Mouse (Mus musculus) embryonic facial prominence, embryonic 15.5 days (tissue): Measurements from ENCODE around the gene H3f3b. TPM values are rescaled to one million over a fixed set of nuclear protein-coding genes. Genes with fewer than 3 reads are reported as not detected.

ENCODE experiments used
- ATAC-seq: fragments of 200-750 bp; cut with Nextera tagmentation; 2 replicates; pipeline ENCODE4 v1.8.0; 2017; ENCODE audit warnings: low read depth, moderate TSS enrichment; ENCODE audit not compliant: insufficient number of reproducible peaks, low FRiP score, low TSS enrichment
- H3K27ac ChIP-seq: fragments of 300-500 bp; sonication (generic); replicated peaks from 2 replicates; pipeline ENCODE4 v1.5.1; 2015; ENCODE audit warnings: mild to moderate bottlenecking, inconsistent platforms
- H3K27me3 ChIP-seq: fragments of 300-500 bp; sonication (generic); 2 replicates; pipeline ENCODE4 v1.6.1; 2015; ENCODE audit warnings: inconsistent platforms
- H3K36me3 ChIP-seq: fragments of 300-500 bp; sonication (generic); 2 replicates; pipeline ENCODE4 v1.6.1; 2015; ENCODE audit warnings: mild to moderate bottlenecking, inconsistent platforms
- H3K4me1 ChIP-seq: fragments of 300-500 bp; sonication (generic); 2 replicates; pipeline ENCODE4 v1.6.1; 2015; ENCODE audit warnings: inconsistent platforms
- H3K4me2 ChIP-seq: fragments of 300-500 bp; sonication (generic); replicated peaks from 2 replicates; pipeline ENCODE4 v1.6.1; 2015; ENCODE audit warnings: mild to moderate bottlenecking, inconsistent platforms
- H3K4me3 ChIP-seq: fragments of 300-500 bp; sonication (generic); replicated peaks from 2 replicates; pipeline ENCODE4 v1.5.1; 2015; ENCODE audit warnings: mild to moderate bottlenecking, inconsistent platforms
- H3K9ac ChIP-seq: fragments of 300-500 bp; sonication (generic); 2 replicates; pipeline ENCODE4 v1.6.1; 2015; ENCODE audit warnings: inconsistent platforms
- H3K9me3 ChIP-seq: fragments of 300-500 bp; sonication (generic); replicated peaks from 2 replicates; pipeline ENCODE4 v1.6.1; 2016; ENCODE audit warnings: inconsistent platforms
- WGBS: fragments of 180-500 bp; shearing (Covaris S2); methylation state at CpG from one replicate; pipeline ENCODE4 v1.1.7; 2015; 5-methylcytosine and 5-hydroxymethylcytosine counted together
- polyA plus RNA-seq: library from polyadenylated mRNA; unstranded; fragments of >200 nt; fragmentation: Nextera tagmentation; extraction: Ambion mirVana; gene quantifications from 2 replicates; pipeline ENCODE4 v1.2.1, GENCODE M21; 2015

Gene H3f3b
- polyA plus RNA-seq, 1 experiment from 2014 or later, result 1,738 TPM

DNA sequence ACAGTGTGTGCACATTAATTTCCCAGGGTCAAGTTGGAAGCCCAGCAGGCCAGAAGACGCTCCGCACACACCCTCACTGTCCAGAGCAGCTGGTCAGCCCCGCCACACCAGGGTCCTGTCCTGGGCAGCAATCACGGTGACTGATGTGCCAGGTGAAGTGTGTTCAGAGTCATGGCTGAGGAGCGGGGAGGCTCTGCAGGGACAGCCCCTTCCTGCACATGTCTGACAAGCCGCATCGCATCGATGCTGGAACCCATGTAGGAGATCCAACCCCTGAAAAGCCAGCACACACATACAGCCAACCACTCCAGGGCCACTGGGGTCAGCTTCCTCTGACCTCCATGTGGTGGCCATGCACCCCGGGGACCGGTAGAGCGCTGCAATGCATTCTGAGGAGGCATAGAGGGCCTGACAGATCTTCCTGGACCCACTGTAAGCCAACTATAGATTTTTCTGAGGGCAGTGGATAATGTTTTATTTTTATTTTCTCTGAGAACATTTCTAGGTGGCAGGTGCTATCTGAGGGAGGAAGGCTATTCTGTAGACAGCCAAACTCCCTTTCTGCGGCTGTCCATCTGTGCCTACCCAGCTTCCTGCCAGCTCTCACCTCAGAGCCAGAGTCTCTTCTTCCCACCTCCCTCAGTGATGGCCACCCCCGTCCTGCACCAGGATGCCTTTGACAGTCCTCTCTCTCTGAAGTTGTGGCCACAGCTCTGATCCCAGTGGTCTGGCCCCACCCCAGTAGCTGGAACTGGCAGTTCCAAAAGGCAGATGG, 34.1 kb upstream of the H3f3b start:
- Histone ChIP-seq H3K27ac (no peak overlapping the region), H3K9me3 (no peaks in the 10 kb centered on the region), H3K4me2 (no peak overlapping the region), H3K27me3 (no peaks in the 10 kb centered on the region), H3K36me3 (peaks cover 53% of the 10 kb centered on the region), H3K4me1 (0 out of 2 replicates have a peak, but pooled peaks cover 5% of the 10 kb centered on the region), H3K4me3 (no peak overlapping the region), H3K9ac (no peak overlapping the region)
- no peak for ATAC-seq
- WGBS, result 89% methylated on average over 13 of the region's 13 CpGs

DNA sequence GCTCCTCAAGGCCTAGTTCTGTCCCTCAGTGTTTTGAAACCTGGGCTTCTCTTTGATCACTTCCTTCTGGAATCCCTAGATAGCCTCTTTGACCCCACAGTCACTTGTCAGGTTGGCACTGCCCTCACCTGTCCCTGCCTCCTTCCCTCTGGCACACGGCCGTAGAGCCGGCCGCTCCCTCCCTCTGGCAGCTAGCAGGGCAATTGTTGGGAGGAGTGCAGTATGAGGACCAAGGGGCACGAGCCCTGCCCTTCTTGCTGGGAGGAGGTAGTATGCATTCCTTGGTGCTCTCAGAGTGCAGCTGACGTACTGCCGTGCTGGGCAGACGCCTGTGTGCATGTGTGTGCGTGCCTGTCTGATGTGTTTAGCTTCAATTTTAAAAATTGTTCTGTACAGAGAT, 32.8 kb upstream of the H3f3b start:
- WGBS, result 79% methylated on average over 9 of the region's 9 CpGs
- Histone ChIP-seq H3K4me1 (0 out of 2 replicates have a peak, but pooled peaks cover 5% of the 10 kb centered on the region), H3K27ac (0 out of 2 replicates have a peak overlapping the region, but pooled peaks have one; percentile 2), H3K27me3 (no peaks in the 10 kb centered on the region), H3K9me3 (no peaks in the 10 kb centered on the region), H3K4me3 (no peak overlapping the region), H3K36me3 (peaks cover 64% of the 10 kb centered on the region), H3K4me2 (no peak overlapping the region), H3K9ac (no peak overlapping the region)
- ATAC-seq, result no peak

DNA sequence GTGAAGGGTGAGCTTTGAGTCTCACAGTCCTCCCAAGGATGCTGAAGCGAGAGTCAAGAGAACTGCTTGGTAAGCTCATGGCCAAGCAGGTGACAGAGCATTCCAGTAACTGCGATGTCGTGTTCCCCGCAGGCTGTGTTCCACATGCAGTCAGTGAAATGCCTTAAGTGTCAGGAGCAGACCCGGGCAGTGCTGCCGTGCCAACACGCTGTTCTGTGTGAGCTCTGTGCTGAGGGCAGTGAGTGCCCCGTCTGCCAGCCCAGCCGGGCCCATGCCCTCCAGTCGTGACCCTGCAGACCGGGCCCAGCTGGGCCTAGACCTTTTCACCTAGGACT, 31.9 kb upstream of the H3f3b start:
- Histone ChIP-seq H3K36me3 (peaks cover 73% of the 10 kb centered on the region), H3K27me3 (no peaks in the 10 kb centered on the region), H3K9me3 (no peaks in the 10 kb centered on the region), H3K27ac (no peak overlapping the region), H3K4me3 (no peak overlapping the region), H3K4me1 (0 out of 2 replicates have a peak, but pooled peaks cover 5% of the 10 kb centered on the region), H3K9ac (no peak overlapping the region), H3K4me2 (no peak overlapping the region)
- no peak for ATAC-seq
- WGBS, result 93% methylated on average over 11 of the region's 11 CpGs

DNA sequence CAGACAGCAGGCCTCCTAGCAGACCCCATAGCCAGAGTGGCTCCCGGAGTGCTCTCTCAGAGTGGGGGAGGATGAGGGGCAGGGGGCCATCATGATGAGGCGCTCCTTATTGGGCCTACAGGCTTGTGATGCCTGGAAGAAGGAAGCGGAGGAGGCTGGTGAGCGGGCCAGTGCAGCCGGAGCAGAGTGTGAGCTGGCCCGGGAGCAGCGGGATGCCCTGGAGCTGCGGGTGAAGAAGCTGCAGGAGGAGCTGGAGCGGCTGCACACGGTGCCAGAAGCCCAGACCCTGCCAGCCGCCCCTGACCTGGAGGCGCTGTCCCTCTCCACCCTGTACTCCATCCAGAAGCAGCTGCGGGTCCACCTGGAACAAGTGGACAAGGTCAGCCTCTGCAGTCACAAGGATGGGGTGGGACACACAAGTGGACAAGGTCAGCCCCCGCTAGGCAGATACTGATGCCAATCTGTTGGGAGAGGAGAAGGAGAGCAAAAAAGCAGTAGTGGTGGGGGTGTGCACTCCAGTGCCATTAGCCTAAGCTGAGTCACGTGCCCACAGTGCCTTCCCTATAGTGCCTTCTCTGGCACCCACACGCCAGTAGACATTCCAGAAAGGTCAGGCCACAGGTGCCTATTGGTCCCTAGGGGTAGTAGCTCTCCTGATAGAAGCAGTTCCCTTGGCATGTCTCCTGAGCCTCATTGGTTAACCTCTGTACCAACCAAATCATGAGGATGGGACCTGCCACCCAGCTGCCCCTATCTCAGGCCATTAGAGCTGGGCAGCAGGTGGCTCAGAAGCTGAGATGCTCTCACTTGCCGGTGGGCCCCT, 31.3 kb upstream of the H3f3b start:
- Histone ChIP-seq H3K4me2 (no peak overlapping the region), H3K4me3 (no peak overlapping the region), H3K9ac (no peak overlapping the region), H3K4me1 (0 out of 2 replicates have a peak, but pooled peaks cover 5% of the 10 kb centered on the region), H3K27me3 (no peaks in the 10 kb centered on the region), H3K36me3 (peaks cover 79% of the 10 kb centered on the region), H3K9me3 (no peaks in the 10 kb centered on the region), H3K27ac (no peak overlapping the region)
- 87% methylated on average over 17 of the region's 17 CpGs for WGBS
- no peak for ATAC-seq

DNA sequence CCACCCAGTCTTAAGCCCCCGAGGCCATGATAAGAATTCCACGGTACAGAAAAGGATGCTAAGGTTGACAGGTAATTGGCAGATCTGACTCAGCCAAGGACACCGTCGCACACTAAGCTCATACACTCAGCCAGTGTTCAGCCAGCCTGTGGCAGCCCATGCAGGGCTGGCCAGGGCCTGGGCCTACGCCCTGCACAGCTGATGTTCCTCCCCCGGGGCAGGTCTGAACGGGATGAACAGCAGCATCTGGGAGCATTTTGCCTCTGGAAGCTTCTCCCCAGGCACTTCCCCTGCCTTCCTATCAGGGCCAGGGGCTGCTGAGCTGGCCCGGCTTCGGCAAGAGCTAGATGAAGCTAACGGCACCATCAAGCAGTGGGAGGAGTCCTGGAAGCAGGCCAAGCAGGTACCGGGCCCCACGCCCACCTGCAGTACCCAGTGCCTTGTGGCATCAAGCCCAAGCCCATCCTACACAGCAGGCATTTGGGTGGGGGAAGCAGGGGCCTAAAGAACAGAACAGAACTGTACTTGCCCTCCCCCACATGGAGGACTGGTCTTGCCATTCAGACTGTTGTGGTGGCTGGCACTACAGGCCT, 30.4 kb upstream of the H3f3b start:
- Histone ChIP-seq H3K27me3 (no peaks in the 10 kb centered on the region), H3K4me2 (no peak overlapping the region), H3K27ac (no peak overlapping the region), H3K4me3 (no peak overlapping the region), H3K36me3 (peaks cover 88% of the 10 kb centered on the region), H3K9ac (no peak overlapping the region), H3K4me1 (0 out of 2 replicates have a peak, but pooled peaks cover under 1% of the 10 kb centered on the region), H3K9me3 (no peaks in the 10 kb centered on the region)
- ATAC-seq, result no peak
- WGBS, result 55% methylated on average over 12 of the region's 12 CpGs

DNA sequence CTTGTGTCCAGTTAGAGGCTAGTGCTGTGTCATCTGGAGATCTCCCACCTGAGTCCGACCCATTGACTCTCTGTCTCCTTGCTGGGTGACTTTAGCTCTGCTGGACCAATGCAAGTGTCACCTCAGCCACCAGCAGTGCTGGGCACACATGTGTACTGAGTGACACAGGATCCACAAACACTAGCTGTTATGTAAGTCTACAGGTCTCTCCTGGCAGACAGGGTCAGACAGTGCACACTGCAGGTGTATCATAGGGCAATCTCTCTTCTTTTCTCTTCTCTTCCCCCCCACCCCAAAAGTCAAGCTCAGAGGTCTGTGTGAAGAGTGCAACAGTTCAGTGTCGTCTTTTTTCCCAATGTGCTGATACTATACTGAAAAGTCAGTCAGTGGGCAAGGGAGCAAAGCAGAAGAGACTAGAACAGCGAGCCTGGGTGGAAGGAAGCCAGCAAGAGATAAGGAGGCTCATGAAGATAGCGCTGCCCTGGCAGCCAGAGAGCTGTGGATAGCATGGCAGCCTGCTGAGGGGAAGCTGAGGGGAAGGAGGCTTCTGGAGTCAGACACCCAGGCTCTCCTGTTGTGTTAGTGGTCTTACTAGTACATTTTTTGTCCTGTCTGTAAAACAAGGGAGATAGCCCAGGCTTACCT, 29.6 kb upstream of the H3f3b start:
- H3K9ac ChIP-seq, result no peak overlapping the region
- no peak overlapping the region for H3K27ac ChIP-seq
- ATAC-seq, result no peak

DNA sequence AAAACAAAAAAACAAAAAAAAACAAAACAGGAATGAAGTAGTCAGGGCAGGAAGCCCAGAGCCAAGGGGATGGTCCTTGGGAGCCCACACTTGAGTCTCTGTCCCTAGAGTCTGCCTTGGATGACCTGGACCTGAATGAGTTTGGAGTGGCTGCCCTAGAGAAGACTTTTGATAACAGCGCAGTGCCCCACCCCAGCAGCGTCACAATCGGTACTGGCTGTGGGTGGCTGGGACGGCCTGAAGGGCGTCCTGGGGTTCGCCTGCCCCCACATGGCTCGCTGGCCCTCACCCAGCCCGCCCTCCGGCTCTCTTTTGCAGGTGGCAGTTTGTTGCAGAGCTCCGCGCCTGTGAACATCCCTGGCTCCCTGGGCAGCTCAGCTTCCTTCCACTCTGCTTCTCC, 28.1 kb upstream of the H3f3b start:
- Histone ChIP-seq H3K27ac (no peak overlapping the region), H3K27me3 (no peaks in the 10 kb centered on the region), H3K4me1 (no peaks in the 10 kb centered on the region), H3K36me3 (peaks cover 95% of the 10 kb centered on the region), H3K4me3 (no peak overlapping the region), H3K9ac (no peak overlapping the region), H3K9me3 (no peaks in the 10 kb centered on the region), H3K4me2 (no peak overlapping the region)
- WGBS, result 90% methylated on average over 11 of the region's 11 CpGs
- no peak for ATAC-seq

More for the DNA sequence above, 29.6 kb upstream of the H3f3b start:
- Histone ChIP-seq H3K4me3 (no peak overlapping the region), H3K4me1 (no peaks in the 10 kb centered on the region), H3K9me3 (no peaks in the 10 kb centered on the region), H3K4me2 (no peak overlapping the region), H3K27me3 (no peaks in the 10 kb centered on the region), H3K36me3 (peaks cover 93% of the 10 kb centered on the region)
- WGBS, result 89% methylated on average over 4 of the region's 4 CpGs

DNA sequence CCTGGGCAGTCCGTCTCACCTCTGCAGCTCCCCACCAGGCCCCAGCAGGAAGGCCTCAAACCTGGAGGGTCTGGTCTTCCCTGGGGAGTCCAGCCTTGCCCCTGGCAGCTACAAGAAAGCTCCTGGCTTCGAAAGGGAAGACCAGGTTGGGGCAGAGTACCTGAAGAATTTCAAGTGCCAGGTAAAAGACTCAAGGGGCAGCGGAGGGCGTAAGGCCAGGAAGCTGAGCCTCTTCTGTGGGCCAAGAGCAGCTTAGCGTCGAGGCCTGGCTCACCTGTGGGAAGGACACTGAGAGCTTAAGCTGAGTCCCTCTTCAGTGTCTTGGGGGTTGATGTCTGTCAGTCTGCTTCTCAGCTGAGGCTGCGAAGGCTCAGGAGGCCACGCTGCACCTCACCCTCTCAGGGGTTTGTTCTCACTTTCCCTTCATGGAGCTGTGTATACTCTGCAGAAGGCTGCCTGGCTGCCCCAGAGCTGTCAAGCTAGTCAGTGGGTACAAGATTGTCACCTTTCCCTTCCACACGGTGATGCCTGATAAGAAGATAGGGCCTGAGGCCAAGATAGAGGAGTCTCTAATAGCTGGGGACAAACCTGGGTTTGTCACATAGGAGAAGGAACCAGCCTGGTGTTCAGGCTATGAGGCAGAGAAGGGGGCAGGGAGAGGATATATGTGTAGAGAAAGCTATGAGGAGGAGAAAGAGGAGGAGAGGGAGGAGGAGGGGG, 25.9 kb upstream of the H3f3b start:
- whole genome bisulfite sequencing, result 91% methylated on average over 9 of the region's 9 CpGs
- Histone ChIP-seq H3K9me3 (no peaks in the 10 kb centered on the region; the same call in 1 of the 2 replicates), H3K36me3 (peaks cover 95% of the 10 kb centered on the region), H3K4me1 (no peaks in the 10 kb centered on the region), H3K4me2 (no peak overlapping the region), H3K27me3 (no peaks in the 10 kb centered on the region), H3K9ac (no peak overlapping the region), H3K27ac (no peak overlapping the region), H3K4me3 (no peak overlapping the region)
- no peak for ATAC-seq

DNA sequence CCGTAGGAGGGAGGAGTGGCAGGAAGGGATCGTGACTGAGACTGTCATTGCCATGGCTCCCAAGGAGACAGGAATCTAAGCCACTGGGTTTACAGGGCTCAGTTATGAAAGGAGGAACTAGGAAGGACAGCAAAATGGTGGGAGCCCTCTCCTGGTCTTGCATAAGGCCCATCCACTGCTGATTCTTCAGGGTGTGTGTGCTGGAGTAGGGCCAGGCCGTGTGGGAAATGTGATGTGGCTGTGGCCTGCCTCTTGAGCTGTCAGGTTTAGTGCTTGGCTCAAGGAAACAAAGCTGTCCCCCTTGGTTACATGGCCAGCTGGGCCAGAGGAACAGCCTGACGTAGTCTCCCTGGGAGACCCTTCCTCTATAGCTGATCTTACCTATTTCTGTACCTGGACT, 22.4 kb upstream of the H3f3b start:
- no peaks in the 10 kb centered on the region for H3K27me3 ChIP-seq
- no peak overlapping the region for H3K4me3 ChIP-seq
- H3K36me3 ChIP-seq, result peaks cover 92% of the 10 kb centered on the region
- 81% methylated on average over 4 of the region's 4 CpGs for WGBS
- no peaks in the 10 kb centered on the region for H3K4me1 ChIP-seq
- H3K4me2 ChIP-seq, result no peak overlapping the region
- no peak for ATAC-seq
- H3K27ac ChIP-seq, result no peak overlapping the region
- no peak overlapping the region for H3K9ac ChIP-seq
- no peaks in the 10 kb centered on the region; the same call in 1 of the 2 replicates for H3K9me3 ChIP-seq

DNA sequence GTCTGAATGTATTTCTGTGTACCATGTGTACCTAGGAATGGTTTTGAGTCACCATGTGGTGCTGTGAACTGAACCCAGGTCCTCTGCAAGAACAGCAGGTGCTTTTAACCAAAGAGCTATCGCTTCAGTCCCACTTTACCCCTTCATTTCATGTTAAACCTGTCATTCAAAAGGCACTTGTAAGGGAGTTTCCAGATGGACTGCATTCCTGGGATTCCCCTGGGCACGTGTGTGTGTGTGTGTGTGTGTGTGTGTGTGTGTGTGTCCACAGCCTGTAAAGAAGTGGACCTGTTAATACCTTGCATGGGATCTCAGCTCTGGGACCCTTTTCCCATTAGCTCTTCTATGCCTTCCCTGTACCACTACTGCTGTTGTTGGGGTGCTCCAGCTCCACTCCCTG, 21.8 kb upstream of the H3f3b start:
- peaks cover 87% of the 10 kb centered on the region for H3K36me3 ChIP-seq
- no peak for ATAC-seq
- no peak overlapping the region for H3K9ac ChIP-seq
- no peak overlapping the region for H3K27ac ChIP-seq
- no peaks in the 10 kb centered on the region for H3K4me1 ChIP-seq
- no peaks in the 10 kb centered on the region for H3K27me3 ChIP-seq
- 71% methylated on average over 2 of the region's 2 CpGs for WGBS
- no peak overlapping the region for H3K4me2 ChIP-seq
- H3K4me3 ChIP-seq, result no peak overlapping the region
- H3K9me3 ChIP-seq, result no peaks in the 10 kb centered on the region; the same call in 1 of the 2 replicates
